Mouse (Mus musculus): Measurements from ENCODE around the gene Tmem239. TPM values are rescaled to one million over a fixed set of nuclear protein-coding genes. Genes with fewer than 3 reads are reported as not detected.
A peak's percentile ranks its signal among the peaks of the same experiment; 100 is the strongest.

Tmem239 gene
- total and polyA plus RNA-seq, 3 experiments = not detected

GRCm38 (mm10) chr2:130451727-130452090 lies 45.4 kb downstream of the Tmem239 start:
- TF ChIP-seq GATA1 (IDR thresholded peaks at IDR 0.05; ENCODE audit: borderline replicate concordance, low read length) (no peak), CTCF (IDR thresholded peaks at IDR 0.05; ENCODE audit: low read depth, low read length) (no peak), TAL1 (conservative IDR thresholded peaks at IDR 0.05; ENCODE audit: low read depth, low read length) (no peak), GATA2 (IDR thresholded peaks at IDR 0.05; ENCODE audit: borderline replicate concordance, low read depth, low read length) (no peak), POLR2AphosphoS5 (IDR thresholded peaks at IDR 0.05; ENCODE audit: insufficient replicate concordance, low read depth, low read length) (no peak)
- ATAC-seq (ENCODE audit: extremely low read depth, insufficient number of reproducible peaks, low FRiP score, poor library complexity, severe bottlenecking) (no peak), DNase-seq (ENCODE audit: low spot score) (no peak)
- Histone ChIP-seq H3K36me3 (replicated peaks) (peaks cover 12% of the 10 kb centered on the region), H3K4me1 (ENCODE audit: insufficient read depth, low read depth, low read length) (peaks cover 57% of the 10 kb centered on the region), H3K9me3 (replicated peaks) (no peaks in the 10 kb centered on the region), H3K27me3 (ENCODE audit: insufficient read depth, low read length) (no peaks in the 10 kb centered on the region), H3K4me3 (ENCODE audit: low read depth, low read length) (peak overlapping the region; percentile 91; the same call in 1 of the 2 replicates)

- ATAC-seq (ENCODE audit: extremely low read depth, insufficient number of reproducible peaks, low FRiP score, poor library complexity, severe bottlenecking) (no peak), DNase-seq (ENCODE audit: low spot score) (no peak)
- no peaks in the 10 kb centered on the region for H3K9me3 ChIP-seq (replicated peaks)
- H3K4me3 ChIP-seq (ENCODE audit: low read depth, low read length) = no peak overlapping the region
- peaks cover 13% of the 10 kb centered on the region for H3K36me3 ChIP-seq (replicated peaks)
- no peak for TF ChIP-seq POLR2AphosphoS5 (IDR thresholded peaks at IDR 0.05; ENCODE audit: insufficient replicate concordance, low read depth, low read length)
- TF ChIP-seq GATA2 (IDR thresholded peaks at IDR 0.05; ENCODE audit: borderline replicate concordance, low read depth, low read length) = no peak
- TF ChIP-seq GATA1 (IDR thresholded peaks at IDR 0.05; ENCODE audit: borderline replicate concordance, low read length) = no peak
- TF ChIP-seq CTCF (IDR thresholded peaks at IDR 0.05; ENCODE audit: low read depth, low read length) = no peak
- no peak for TF ChIP-seq TAL1 (conservative IDR thresholded peaks at IDR 0.05; ENCODE audit: low read depth, low read length)
- no peaks in the 10 kb centered on the region for H3K27me3 ChIP-seq (ENCODE audit: insufficient read depth, low read length)
- peaks cover 58% of the 10 kb centered on the region for H3K4me1 ChIP-seq (ENCODE audit: insufficient read depth, low read depth, low read length)
These were observed 46.0 kb downstream of the Tmem239 start for GRCm38 (mm10) chr2:130452266-130452665.

- Histone ChIP-seq H3K9me3 (replicated peaks) (no peaks in the 10 kb centered on the region), H3K4me1 (ENCODE audit: insufficient read depth, low read depth, low read length) (peaks cover 58% of the 10 kb centered on the region), H3K27me3 (ENCODE audit: insufficient read depth, low read length) (no peaks in the 10 kb centered on the region), H3K36me3 (replicated peaks) (peaks cover 19% of the 10 kb centered on the region), H3K4me3 (ENCODE audit: low read depth, low read length) (no peak overlapping the region)
- ATAC-seq (ENCODE audit: extremely low read depth, insufficient number of reproducible peaks, low FRiP score, poor library complexity, severe bottlenecking) = no peak
- no peak for DNase-seq (ENCODE audit: low spot score)
- TF ChIP-seq TAL1 (conservative IDR thresholded peaks at IDR 0.05; ENCODE audit: low read depth, low read length) = no peak
- no peak for TF ChIP-seq GATA1 (IDR thresholded peaks at IDR 0.05; ENCODE audit: borderline replicate concordance, low read length)
- TF ChIP-seq POLR2AphosphoS5 (IDR thresholded peaks at IDR 0.05; ENCODE audit: insufficient replicate concordance, low read depth, low read length) = no peak
- TF ChIP-seq CTCF (IDR thresholded peaks at IDR 0.05; ENCODE audit: low read depth, low read length) = no peak
- TF ChIP-seq GATA2 (IDR thresholded peaks at IDR 0.05; ENCODE audit: borderline replicate concordance, low read depth, low read length) = no peak
These were observed 47.1 kb downstream of the Tmem239 start for GRCm38 (mm10) chr2:130453421-130453820.

GRCm38 (mm10) chr2:130454748-130455370 lies 48.6 kb downstream of the Tmem239 start:
- Histone ChIP-seq H3K4me1 (ENCODE audit: insufficient read depth, low read depth, low read length) (peaks cover 49% of the 10 kb centered on the region), H3K4me3 (ENCODE audit: low read depth, low read length) (peak overlapping the region; percentile 33; the same call in 1 of the 2 replicates), H3K9me3 (replicated peaks) (no peaks in the 10 kb centered on the region), H3K36me3 (replicated peaks) (peaks cover 31% of the 10 kb centered on the region), H3K27me3 (ENCODE audit: insufficient read depth, low read length) (no peaks in the 10 kb centered on the region)
- no peak for ATAC-seq (ENCODE audit: extremely low read depth, insufficient number of reproducible peaks, low FRiP score, poor library complexity, severe bottlenecking)
- no peak for DNase-seq (ENCODE audit: low spot score)
- TF ChIP-seq POLR2AphosphoS5 (IDR thresholded peaks at IDR 0.05; ENCODE audit: insufficient replicate concordance, low read depth, low read length) = no peak
- no peak for TF ChIP-seq CTCF (IDR thresholded peaks at IDR 0.05; ENCODE audit: low read depth, low read length)

Other genes with a start within 250 kb of the Tmem239 start
- gene Snrpb, start 227.1 kb upstream of the Tmem239 start, total RNA-seq (2014; fragmentation: Nextera tagmentation) = 112 and 115 TPM in 2 replicates
- 252 and 274 TPM in 2 replicates for gene Snrpb, start 227.1 kb upstream of the Tmem239 start, total RNA-seq (2017)
- 650 and 707 TPM in 2 replicates for gene Snrpb, start 227.1 kb upstream of the Tmem239 start, polyA plus RNA-seq (2012)
- gene Tmc2, start 211.3 kb upstream of the Tmem239 start, total RNA-seq (2014; fragmentation: Nextera tagmentation) = not detected in 2 replicates
- 0.05 and 0.06 TPM in 2 replicates for gene Tmc2, start 211.3 kb upstream of the Tmem239 start, total RNA-seq (2017)
- not detected in 2 replicates for gene Tmc2, start 211.3 kb upstream of the Tmem239 start, polyA plus RNA-seq (2012)
- gene Nop56, start 132.0 kb upstream of the Tmem239 start, total RNA-seq (2014; fragmentation: Nextera tagmentation) = 673 and 768 TPM in 2 replicates
- gene Nop56, start 132.0 kb upstream of the Tmem239 start, total RNA-seq (2017) = 325 and 381 TPM in 2 replicates
- 92.9 and 102 TPM in 2 replicates for gene Nop56, start 132.0 kb upstream of the Tmem239 start, polyA plus RNA-seq (2012)
- gene Idh3b, start 121.9 kb upstream of the Tmem239 start, total RNA-seq (2014; fragmentation: Nextera tagmentation) = 381 and 449 TPM in 2 replicates
- gene Idh3b, start 121.9 kb upstream of the Tmem239 start, total RNA-seq (2017) = 171 and 172 TPM in 2 replicates
- gene Idh3b, start 121.9 kb upstream of the Tmem239 start, polyA plus RNA-seq (2012) = 118 and 132 TPM in 2 replicates
- 0.49 and 0.83 TPM in 2 replicates for gene Ebf4, start 111.3 kb upstream of the Tmem239 start, total RNA-seq (2014; fragmentation: Nextera tagmentation)
- gene Ebf4, start 111.3 kb upstream of the Tmem239 start, total RNA-seq (2017) = 0.06 TPM in 1 of 2 replicates, not detected in the other
- not detected in 2 replicates for gene Ebf4, start 111.3 kb upstream of the Tmem239 start, polyA plus RNA-seq (2012)
- 0.29 TPM in 1 of 2 replicates, not detected in the other for gene Cpxm1, start 8.9 kb upstream of the Tmem239 start, total RNA-seq (2014; fragmentation: Nextera tagmentation)
- not detected in 2 replicates for gene Cpxm1, start 8.9 kb upstream of the Tmem239 start, total RNA-seq (2017)
- gene Cpxm1, start 8.9 kb upstream of the Tmem239 start, polyA plus RNA-seq (2012) = not detected in 2 replicates
- gene Gm28372, start 1.2 kb upstream of the Tmem239 start, total RNA-seq (2014; fragmentation: Nextera tagmentation) = not detected in 2 replicates
- not detected in 2 replicates for gene Gm28372, start 1.2 kb upstream of the Tmem239 start, total RNA-seq (2017)
- not detected in 2 replicates for gene Gm28372, start 1.2 kb upstream of the Tmem239 start, polyA plus RNA-seq (2012)
- gene 1700020A23Rik, start 1.2 kb upstream of the Tmem239 start, total RNA-seq (2014; fragmentation: Nextera tagmentation) = not detected in 2 replicates
- gene 1700020A23Rik, start 1.2 kb upstream of the Tmem239 start, total RNA-seq (2017) = not detected in 2 replicates
- gene 1700020A23Rik, start 1.2 kb upstream of the Tmem239 start, polyA plus RNA-seq (2012) = not detected in 2 replicates
- gene Vps16, start 17.9 kb downstream of the Tmem239 start, total RNA-seq (2014; fragmentation: Nextera tagmentation) = 55.2 and 58.9 TPM in 2 replicates
- gene Vps16, start 17.9 kb downstream of the Tmem239 start, total RNA-seq (2017) = 180 and 190 TPM in 2 replicates
- gene Vps16, start 17.9 kb downstream of the Tmem239 start, polyA plus RNA-seq (2012) = 12.6 and 20.2 TPM in 2 replicates
- gene Pced1a, start 18.2 kb downstream of the Tmem239 start, total RNA-seq (2014; fragmentation: Nextera tagmentation) = 16.9 and 17.6 TPM in 2 replicates
- 13.9 and 20.0 TPM in 2 replicates for gene Pced1a, start 18.2 kb downstream of the Tmem239 start, total RNA-seq (2017)
- gene Pced1a, start 18.2 kb downstream of the Tmem239 start, polyA plus RNA-seq (2012) = 17.4 and 19.7 TPM in 2 replicates
- 60.6 and 97.7 TPM in 2 replicates for gene Ptpra, start 43.8 kb downstream of the Tmem239 start, total RNA-seq (2014; fragmentation: Nextera tagmentation)
- gene Ptpra, start 43.8 kb downstream of the Tmem239 start, total RNA-seq (2017) = 119 and 127 TPM in 2 replicates
- gene Ptpra, start 43.8 kb downstream of the Tmem239 start, polyA plus RNA-seq (2012) = 11.4 and 22.6 TPM in 2 replicates
- gene Mrps26, start 157.3 kb downstream of the Tmem239 start, total RNA-seq (2014; fragmentation: Nextera tagmentation) = 75.7 and 93.8 TPM in 2 replicates
- gene Mrps26, start 157.3 kb downstream of the Tmem239 start, total RNA-seq (2017) = 60.6 and 79.2 TPM in 2 replicates
- 144 and 187 TPM in 2 replicates for gene Mrps26, start 157.3 kb downstream of the Tmem239 start, polyA plus RNA-seq (2012)
- gene Oxt, start 169.7 kb downstream of the Tmem239 start, total RNA-seq (2014; fragmentation: Nextera tagmentation) = not detected in 2 replicates
- gene Oxt, start 169.7 kb downstream of the Tmem239 start, total RNA-seq (2017) = not detected in 2 replicates
- gene Oxt, start 169.7 kb downstream of the Tmem239 start, polyA plus RNA-seq (2012) = not detected in 2 replicates
- gene Avp, start 176.1 kb downstream of the Tmem239 start, total RNA-seq (2014; fragmentation: Nextera tagmentation) = not detected in 2 replicates
- not detected in 2 replicates for gene Avp, start 176.1 kb downstream of the Tmem239 start, total RNA-seq (2017)
- gene Avp, start 176.1 kb downstream of the Tmem239 start, polyA plus RNA-seq (2012) = not detected in 2 replicates
- 20.5 and 26.4 TPM in 2 replicates for gene Fastkd5, start 223.5 kb downstream of the Tmem239 start, total RNA-seq (2014; fragmentation: Nextera tagmentation)
- 27.6 and 29.9 TPM in 2 replicates for gene Fastkd5, start 223.5 kb downstream of the Tmem239 start, total RNA-seq (2017)
- gene Fastkd5, start 223.5 kb downstream of the Tmem239 start, polyA plus RNA-seq (2012) = 0.81 and 1.3 TPM in 2 replicates
- gene Ubox5, start 223.6 kb downstream of the Tmem239 start, total RNA-seq (2014; fragmentation: Nextera tagmentation) = 11.2 and 13.0 TPM in 2 replicates
- gene Ubox5, start 223.6 kb downstream of the Tmem239 start, total RNA-seq (2017) = 9.0 and 9.7 TPM in 2 replicates
- 2.7 and 3.2 TPM in 2 replicates for gene Ubox5, start 223.6 kb downstream of the Tmem239 start, polyA plus RNA-seq (2012)
- 1.2 TPM in 1 of 2 replicates, not detected in the other for gene Lzts3, start 236.3 kb downstream of the Tmem239 start, total RNA-seq (2014; fragmentation: Nextera tagmentation)
- 0.55 and 0.81 TPM in 2 replicates for gene Lzts3, start 236.3 kb downstream of the Tmem239 start, total RNA-seq (2017)
- 1.1 and 1.2 TPM in 2 replicates for gene Lzts3, start 236.3 kb downstream of the Tmem239 start, polyA plus RNA-seq (2012)